Mouse (Mus musculus): Measurements from ENCODE around the gene Grin3a.

Grin3a gene

DNA sequence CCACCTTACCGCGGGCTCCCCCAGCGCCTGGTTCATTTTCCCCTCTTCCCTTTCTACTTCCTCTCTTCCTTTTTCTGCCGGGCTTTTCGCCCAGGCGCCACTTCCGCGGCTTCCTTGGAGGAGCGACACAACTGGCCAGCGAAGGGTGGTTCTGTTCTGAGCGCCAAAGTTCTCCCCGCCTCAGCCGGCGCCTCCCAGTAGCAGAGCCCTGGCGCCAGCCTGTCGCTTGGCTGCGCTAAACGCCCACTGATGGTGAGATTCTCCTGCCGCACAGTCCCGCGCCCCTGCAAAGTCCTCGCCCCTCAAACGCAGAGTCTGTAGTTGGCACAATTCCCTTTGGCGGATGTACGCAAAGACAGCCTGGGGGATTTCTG lies at the start of gene Grin3a:
Gene Grin3a, minus strand, starts transcription at position 133 of the 374 bp plus-strand sequence.
- no peak for DNase-seq

DNA sequence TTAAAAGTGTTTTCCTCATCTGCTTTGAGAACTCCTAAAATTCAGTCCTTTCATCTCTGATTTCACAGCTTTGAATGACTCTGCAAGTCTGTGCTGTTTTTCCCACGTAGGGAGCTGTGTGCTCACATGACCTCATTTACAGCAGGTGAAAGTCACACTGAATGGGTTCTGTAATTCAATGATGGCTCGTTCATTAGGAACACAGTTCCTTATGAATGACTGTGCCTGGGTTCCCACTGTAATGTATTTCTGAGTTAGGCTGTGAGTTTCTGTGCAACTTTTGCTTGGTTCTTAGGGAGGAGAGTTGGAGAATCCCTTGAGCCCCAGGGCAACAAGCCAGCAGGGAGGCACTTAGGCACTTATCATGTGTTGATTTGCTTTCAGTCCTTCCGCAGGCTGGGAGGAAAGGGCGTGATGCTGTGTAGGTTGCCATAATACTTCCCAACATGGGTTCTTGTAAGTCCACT lies 46.3 kb upstream of the Grin3a start:
- no peak for DNase-seq

DNA sequence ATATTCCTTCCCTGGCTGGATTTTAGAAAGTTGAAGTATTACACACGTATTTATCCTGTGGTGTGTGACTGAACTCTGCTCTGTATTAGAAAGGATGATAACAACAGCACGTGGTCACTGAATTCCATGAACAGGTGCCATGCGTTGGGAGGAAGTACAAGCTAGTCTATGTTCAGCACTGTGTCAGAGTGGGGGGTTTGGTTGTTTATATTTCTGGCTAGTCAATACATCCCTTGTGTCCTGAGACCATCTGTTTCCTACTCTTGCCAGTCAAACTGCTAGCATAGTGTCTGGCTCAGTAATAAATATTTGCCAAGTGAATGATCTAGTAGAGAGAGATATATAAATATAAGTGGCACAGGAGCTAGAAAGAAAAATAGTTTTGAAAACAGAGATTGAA lies 31.5 kb upstream of the Grin3a start:
- DNase-seq = no peak

- no peak for DNase-seq
Measured at GRCm38 (mm10) chr4:49860611-49861010, 15.1 kb upstream of the Grin3a start.

- DNase-seq = no peak
Measured at GRCm38 (mm10) chr4:49844828-49845611, 524 bp downstream of the Grin3a start.

- DNase-seq = no peak
Measured at GRCm38 (mm10) chr4:49844274-49844827, 1.2 kb downstream of the Grin3a start.

GRCm38 (mm10) chr4:49843787-49844186 lies 1.8 kb downstream of the Grin3a start:
- no peak for DNase-seq

- no peak for DNase-seq
Measured at GRCm38 (mm10) chr4:49832035-49832434, 13.5 kb downstream of the Grin3a start.

- DNase-seq = no peak
Measured at GRCm38 (mm10) chr4:49813852-49814251, 31.7 kb downstream of the Grin3a start.

GRCm38 (mm10) chr4:49806791-49807190 lies 38.8 kb downstream of the Grin3a start:
- no peak for DNase-seq

- DNase-seq = no peak
Measured at GRCm38 (mm10) chr4:49799338-49799737, 46.2 kb downstream of the Grin3a start.

GRCm38 (mm10) chr4:49788971-49789370 lies 56.6 kb downstream of the Grin3a start:
- DNase-seq = no peak

- no peak for DNase-seq
Measured at GRCm38 (mm10) chr4:49742847-49743246, 102.7 kb downstream of the Grin3a start.

DNA sequence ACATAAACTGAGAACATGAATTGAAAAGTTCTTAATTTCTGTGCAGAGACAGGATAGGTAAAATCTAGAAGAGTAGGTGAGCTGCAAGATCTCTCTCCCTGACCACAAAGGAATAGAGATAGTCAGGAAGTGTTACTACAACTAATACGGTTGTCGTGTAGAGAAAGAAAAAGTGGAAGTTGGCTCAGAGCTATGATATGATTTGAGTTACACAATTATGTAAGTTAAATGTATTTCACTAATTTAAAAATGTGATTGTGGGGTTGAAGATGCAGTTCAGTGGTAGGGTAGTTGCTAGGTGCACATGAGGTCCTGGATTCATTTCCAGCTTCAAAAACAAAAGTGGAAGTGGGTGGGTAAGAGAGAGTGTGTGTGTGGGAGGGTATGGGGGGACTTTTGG lies 103.6 kb downstream of the Grin3a start:
- no peak for DNase-seq

GRCm38 (mm10) chr4:49740796-49741766 lies 104.5 kb downstream of the Grin3a start:
- DNase-seq = no peak

DNA sequence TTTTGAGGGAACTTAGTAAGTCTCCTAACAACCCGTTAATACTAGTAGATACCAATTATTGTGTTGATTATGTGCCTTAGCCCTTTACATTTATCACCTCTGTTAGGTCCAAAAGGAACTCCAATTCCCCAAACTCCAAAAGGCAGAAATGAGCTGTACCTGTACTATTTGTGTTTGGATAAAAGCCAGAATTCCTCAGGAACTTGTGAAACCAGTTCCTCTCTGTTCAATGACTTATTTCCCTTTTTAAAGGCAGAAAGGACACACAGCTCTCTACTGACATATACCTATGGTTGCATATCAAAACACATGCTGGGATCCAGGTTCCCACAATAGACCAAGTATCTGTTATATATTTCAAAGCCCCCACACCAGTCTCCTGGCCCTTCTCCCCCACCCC lies 106.0 kb downstream of the Grin3a start:
- no peak for DNase-seq

DNA sequence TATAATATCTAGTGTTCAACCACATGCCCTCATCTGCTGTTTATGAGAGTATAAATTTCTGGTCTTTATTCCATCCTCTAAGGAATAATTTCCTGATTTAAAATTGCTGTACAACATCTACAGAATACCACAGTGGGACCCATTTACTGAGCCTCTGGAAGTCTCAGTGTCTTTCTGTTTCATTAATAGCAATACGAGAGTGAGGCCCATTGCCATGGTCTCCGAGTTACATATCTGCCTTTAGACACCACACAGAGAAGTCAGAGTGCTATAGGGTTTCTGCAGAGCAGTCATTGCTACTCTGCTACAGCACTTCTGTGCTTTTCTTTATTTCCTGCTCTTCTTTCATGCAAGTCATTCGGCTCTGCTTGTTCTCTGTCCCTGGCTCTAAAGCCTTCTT lies 116.2 kb downstream of the Grin3a start:
- DNase-seq = no peak

GRCm38 (mm10) chr4:49723908-49724307 lies 121.6 kb downstream of the Grin3a start:
- DNase-seq = no peak

DNA sequence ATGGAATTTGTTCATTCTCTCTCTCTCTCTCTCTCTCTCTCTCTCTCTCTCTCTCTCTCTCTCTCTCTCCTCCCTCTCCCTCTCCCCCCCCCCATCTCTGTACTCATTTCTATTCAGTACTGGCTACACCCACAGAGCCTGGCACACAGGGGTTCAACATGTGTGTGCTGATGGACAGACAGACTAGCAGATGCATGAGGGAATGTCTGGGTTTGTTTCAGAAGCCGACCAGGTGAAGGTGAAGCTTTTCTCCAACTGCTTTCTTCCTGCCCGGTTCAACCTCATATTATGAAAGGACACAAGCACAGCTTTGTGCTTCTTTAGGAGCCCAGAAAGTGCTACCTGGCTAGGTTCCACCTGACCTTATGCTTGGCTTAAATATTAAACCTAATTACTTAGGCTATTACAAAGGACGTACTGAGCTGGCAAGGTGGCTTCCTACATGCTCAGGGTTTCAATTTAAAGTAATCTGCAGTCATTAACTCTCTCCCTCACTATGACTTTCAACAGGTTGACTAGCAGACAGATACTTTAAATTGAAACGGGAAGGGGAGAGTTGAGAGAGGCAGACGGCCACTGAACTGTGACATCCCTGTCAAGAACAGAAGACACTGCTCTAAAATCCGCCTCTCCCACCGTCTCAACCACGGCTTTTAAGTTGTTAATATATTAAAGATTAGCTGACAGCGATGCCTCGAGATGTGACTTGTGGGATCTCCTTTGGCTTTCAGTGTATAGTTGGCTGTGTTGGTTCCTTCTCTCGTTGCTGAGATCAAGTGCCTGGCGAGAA lies 153.9 kb downstream of the Grin3a start:
- no peak for DNase-seq

DNA sequence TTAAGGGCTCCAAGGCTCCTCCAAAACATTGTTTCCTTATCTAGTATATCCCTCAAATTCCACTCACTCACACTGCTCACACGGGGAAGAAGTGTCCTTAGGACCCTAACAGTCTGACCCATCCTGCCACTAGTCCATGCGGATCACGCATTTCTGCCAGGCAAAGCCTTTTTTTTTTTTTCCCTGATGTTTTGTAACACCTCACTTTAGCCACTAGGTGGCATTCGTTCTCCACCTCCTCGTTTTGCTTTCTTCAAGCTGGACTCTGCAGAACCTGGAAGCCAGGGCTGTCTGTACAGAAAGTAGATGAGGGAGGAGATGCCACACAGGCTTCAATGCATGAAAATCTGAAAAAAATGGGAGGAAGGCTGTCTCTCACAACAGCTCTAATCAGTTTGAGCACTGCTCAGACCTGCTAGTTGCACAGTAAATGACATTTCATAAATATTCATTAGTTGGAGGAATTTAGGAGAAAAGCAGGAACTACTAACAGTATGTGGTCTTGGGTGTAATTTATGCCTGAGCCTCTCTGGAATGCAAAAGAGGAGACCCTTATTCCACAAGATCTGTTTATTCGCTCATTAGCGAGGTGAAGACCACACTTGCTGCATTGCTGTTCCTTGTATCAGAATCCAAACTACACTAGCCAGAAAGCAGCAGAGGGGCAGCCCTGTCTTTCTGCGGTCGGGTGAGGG lies 156.8 kb downstream of the Grin3a start:
- DNase-seq = peak in 1 of 2 experiments; percentile 3

GRCm38 (mm10) chr4:49681812-49682211 lies 163.7 kb downstream of the Grin3a start, which contains the start of gene Ppp3r2:
Gene Ppp3r2, minus strand, starts transcription at chr4:49682024.
- DNase-seq = no peak
